ENCODE assay signal across 10 mouse cellular contexts in genomic region chr16:97310570-97310846, GRCm38 (mm10). TPM values are rescaled to one million over a fixed set of nuclear protein-coding genes. Genes with fewer than 3 reads are reported as not detected.
DNase-seq lines count a peak whose midpoint lies in the region; ATAC-seq and TF ChIP-seq lines count a peak whose summit lies in the region.
"Had no signal": no experiment of that assay in that cellular context is flagged by ENCODE, and none has a peak within 500 bp of the region (broad histone marks: within the 10 kb centered on the region; RNA-seq: fewer than 3 reads in every experiment).

No protein-coding gene starts in this region.

- DNase-seq in heart, adult 2 months: no peak
- peak; percentile 97 for DNase-seq in 416B (ENCODE audit: low read depth)
- no peak for DNase-seq in frontal cortex, postnatal 14 days (ENCODE audit: low spot score in 2 of 2)
- DNase-seq in frontal cortex, postnatal 25 days (ENCODE audit: low spot score in 2 of 2): no peak
- DNase-seq in hindbrain, embryonic 14.5 days (ENCODE audit: low spot score): no peak

- 60% methylated on average over 1 of the region's 1 CpGs for WGBS in heart, embryonic 13.5 days
- WGBS in heart, adult 2 months: 30% methylated on average over 1 of the region's 1 CpGs
- WGBS in liver, embryonic 12.5 days (ENCODE audit: insufficient replicate concordance): 46% methylated on average over 1 of the region's 1 CpGs
- 88% methylated on average over 1 of the region's 1 CpGs for WGBS in hindbrain, embryonic 14.5 days

- H3K36me3 ChIP-seq in heart, embryonic 13.5 days: no peaks in the 10 kb centered on the region
- H3K36me3 ChIP-seq in heart, adult 2 months (ENCODE audit: control insufficient read depth, insufficient read depth, low read length): no peaks in the 10 kb centered on the region
- no peaks in the 10 kb centered on the region for H3K36me3 ChIP-seq in liver, embryonic 12.5 days
- no peaks in the 10 kb centered on the region for H3K36me3 ChIP-seq in hindbrain, embryonic 14.5 days (replicated peaks; ENCODE audit: control insufficient read depth, insufficient read depth)
- H3K36me3 ChIP-seq: forebrain, embryonic 10.5 days had no signal

- TF ChIP-seq CTCF in heart, adult 2 months (IDR thresholded peaks at IDR 0.05): no peak

- intact Hi-C loops in heart, adult 2 months (cut with DNase I): loop anchor here (5.0 to 10.0 kb wide), 4 partner anchors 107 to 467 kb away; no protein-coding TSS in a partner anchor

- no peak; the same call in 1 of the 2 replicates for ATAC-seq in heart, embryonic 13.5 days (ENCODE audit: extremely low read depth, insufficient number of reproducible peaks, low FRiP score, low TSS enrichment)
- ATAC-seq in activated CD4-positive, CD25-positive, alpha-beta regulatory T cell, adult 4 months: peak; percentile 76
- ATAC-seq in liver, embryonic 12.5 days: peak; percentile 66
- ATAC-seq in hindbrain, embryonic 14.5 days (ENCODE audit: low FRiP score): no peak

- no peak for TF ChIP-seq EP300 in heart, adult 2 months (IDR thresholded peaks at IDR 0.05; ENCODE audit: insufficient read depth, low read depth, low read length)

- H3K4me3 ChIP-seq in heart, embryonic 13.5 days: no peak overlapping the region
- H3K4me3 ChIP-seq in heart, adult 2 months: no peak overlapping the region
- H3K4me3 ChIP-seq in liver, embryonic 12.5 days: no peak overlapping the region
- no peak overlapping the region for H3K4me3 ChIP-seq in hindbrain, embryonic 14.5 days (replicated peaks; ENCODE audit: low read length)
- H3K4me3 ChIP-seq: forebrain, embryonic 10.5 days had no signal

- no peak overlapping the region for H3K4me2 ChIP-seq in heart, embryonic 13.5 days
- H3K4me2 ChIP-seq in liver, embryonic 12.5 days: no peak overlapping the region
- H3K4me2 ChIP-seq in hindbrain, embryonic 14.5 days (replicated peaks): no peak overlapping the region

- peaks cover 4% of the 10 kb centered on the region; the same call in 1 of the 2 replicates for H3K9me3 ChIP-seq in heart, embryonic 13.5 days
- H3K9me3 ChIP-seq in liver, embryonic 12.5 days (replicated peaks): no peaks in the 10 kb centered on the region
- H3K9me3 ChIP-seq in hindbrain, embryonic 14.5 days (ENCODE audit: control insufficient read depth, low read length): no peaks in the 10 kb centered on the region
- H3K9me3 ChIP-seq: forebrain, embryonic 10.5 days had no signal

- no peak for TF ChIP-seq POLR2A in heart, adult 2 months (IDR thresholded peaks at IDR 0.05; ENCODE audit: insufficient read depth, low read depth, low read length)

- H3K9ac ChIP-seq in heart, embryonic 13.5 days: no peak overlapping the region
- H3K9ac ChIP-seq in heart, adult 2 months (ENCODE audit: low read depth, low read length): no peak overlapping the region
- H3K9ac ChIP-seq in liver, embryonic 12.5 days: no peak overlapping the region
- no peak overlapping the region for H3K9ac ChIP-seq in hindbrain, embryonic 14.5 days
- H3K9ac ChIP-seq: liver, embryonic 14.5 days had no signal

- 0 out of 2 replicates have a peak overlapping the region, but pooled peaks have one; percentile 20 for H3K27ac ChIP-seq in heart, embryonic 13.5 days (replicated peaks)
- H3K27ac ChIP-seq in heart, adult 2 months: no peak overlapping the region
- no peak overlapping the region for H3K27ac ChIP-seq in liver, embryonic 12.5 days
- no peak overlapping the region for H3K27ac ChIP-seq in hindbrain, embryonic 14.5 days
- H3K27ac ChIP-seq: forebrain, embryonic 10.5 days; liver, embryonic 14.5 days had no signal

- no peaks in the 10 kb centered on the region for H3K27me3 ChIP-seq in heart, embryonic 13.5 days (replicated peaks)
- H3K27me3 ChIP-seq in heart, adult 2 months (ENCODE audit: control insufficient read depth, insufficient read depth, low read length): no peaks in the 10 kb centered on the region
- no peaks in the 10 kb centered on the region for H3K27me3 ChIP-seq in liver, embryonic 12.5 days (replicated peaks)
- H3K27me3 ChIP-seq in hindbrain, embryonic 14.5 days (ENCODE audit: control insufficient read depth, insufficient read depth, low read length): 0 out of 2 replicates have a peak, but pooled peaks cover 4% of the 10 kb centered on the region

- H3K4me1 ChIP-seq in heart, embryonic 13.5 days: peaks cover 13% of the 10 kb centered on the region
- H3K4me1 ChIP-seq in heart, adult 2 months (ENCODE audit: control insufficient read depth, insufficient read depth, low read length): peaks cover 1% of the 10 kb centered on the region
- H3K4me1 ChIP-seq in liver, embryonic 12.5 days: peaks cover 16% of the 10 kb centered on the region; the same call in 1 of the 2 replicates
- no peaks in the 10 kb centered on the region for H3K4me1 ChIP-seq in hindbrain, embryonic 14.5 days (replicated peaks; ENCODE audit: control insufficient read depth, insufficient read depth, low read length)

- no peaks in the 10 kb centered on the region for H3K79me2 ChIP-seq in heart, adult 2 months (replicated peaks; ENCODE audit: control insufficient read depth, insufficient read depth, low read length)

RNA-seq across cellular contexts. Expression of gene Bace2, which starts 46.0 kb away (rescaled TPM):
- polyA plus RNA-seq in heart, embryonic 13.5 days (2015; fragmentation: Nextera tagmentation; extraction: Ambion mirVana): 55.0 and 62.9 TPM in 2 replicates
- total RNA-seq in heart, adult 2 months (2021): 10 to 100 TPM; 15.8 to 16.9 TPM
- 4.8 and 6.4 TPM in 2 replicates for polyA plus RNA-seq in heart, adult 2 months (2012; rRNA removed)
- polyA plus RNA-seq in activated CD4-positive, CD25-positive, alpha-beta regulatory T cell, adult 4 months (2017; shearing (Covaris generic)): 1 to 10 TPM in 1 of 2 experiments, under 1 TPM in 1; 0.25 to 2.0 TPM
- 4.3 and 7.0 TPM in 2 replicates for polyA plus RNA-seq in liver, embryonic 12.5 days (2016; fragmentation: Nextera tagmentation; extraction: Ambion mirVana)
- 6.4 and 8.7 TPM in 2 replicates for polyA plus RNA-seq in hindbrain, embryonic 14.5 days (2014; fragmentation: Nextera tagmentation; extraction: Ambion mirVana)

Comparison
In these comparisons a context has a peak if more than half of its experiments do, and no peak if none do; other contexts are left out.
1. ATAC-seq: peak in activated CD4-positive, CD25-positive, alpha-beta regulatory T cell, adult 4 months (single experiment) and liver, embryonic 12.5 days (single experiment); none in heart, embryonic 13.5 days (single experiment) and hindbrain, embryonic 14.5 days (single experiment).